Mouse (Mus musculus) liver, adult 2 months (tissue): ENCODE data around the gene 6030408B16Rik. TPM values are rescaled to one million over a fixed set of nuclear protein-coding genes. Genes with fewer than 3 reads are reported as not detected.

Experiments
- DNase-seq: peaks from one replicate; pipeline ENCODE4 v3.0.0-alpha.2; 2011; ENCODE audit warnings: low read depth, low spot score; ENCODE audit errors: extremely low read depth
- H3K27ac ChIP-seq: fragments of 200-500 bp; replicated peaks from 2 replicates; pipeline ENCODE4 v1.5.1; 2012; ENCODE audit warnings: low read depth, mild to moderate bottlenecking, control low read depth, inconsistent platforms, low read length; ENCODE audit not compliant: insufficient read depth
- H3K27me3 ChIP-seq: fragments of 200-500 bp; 2 replicates; pipeline ENCODE4 v1.6.1; 2012; ENCODE audit warnings: mild to moderate bottlenecking, moderate library complexity, low read length, inconsistent platforms; ENCODE audit not compliant: control insufficient read depth, insufficient read depth
- H3K36me3 ChIP-seq: fragments of 200-500 bp; 2 replicates; pipeline ENCODE4 v1.6.1; 2012; ENCODE audit warnings: low read length, inconsistent platforms; ENCODE audit not compliant: control insufficient read depth, insufficient read depth
- H3K4me1 ChIP-seq: fragments of 200-500 bp; 2 replicates; pipeline ENCODE4 v1.6.1; 2011; ENCODE audit warnings: low read length; ENCODE audit not compliant: control insufficient read depth, insufficient read depth
- H3K4me3 ChIP-seq: fragments of 200-500 bp; 2 replicates; pipeline ENCODE4 v1.5.1; 2011; ENCODE audit warnings: low read depth, mild to moderate bottlenecking, control low read depth, low read length, moderate library complexity; ENCODE audit not compliant: insufficient read depth
- H3K79me2 ChIP-seq: fragments of 200-500 bp; 2 replicates; pipeline ENCODE4 v1.6.1; 2012; ENCODE audit warnings: inconsistent platforms, mild to moderate bottlenecking, low read length, moderate library complexity; ENCODE audit not compliant: control insufficient read depth, insufficient read depth
- H3K9ac ChIP-seq: fragments of 200-500 bp; 2 replicates; pipeline ENCODE4 v1.6.1; 2012; ENCODE audit warnings: low read depth, mild to moderate bottlenecking, control low read depth, inconsistent platforms, low read length
- CTCF ChIP-seq: fragments of 200-500 bp; IDR thresholded peaks from 2 replicates; pipeline ENCODE4 v1.5.1; 2011; ENCODE audit warnings: low read depth, low read length, control low read depth
- POLR2A ChIP-seq: fragments of 200-500 bp; IDR thresholded peaks from 2 replicates; pipeline ENCODE4 v1.6.1; 2011; ENCODE audit warnings: low read length, control low read depth; ENCODE audit not compliant: insufficient read depth; ENCODE audit errors: extremely low read depth
- WGBS: fragments of 180-500 bp; shearing (Covaris S2); methylation state at CpG from one replicate; pipeline ENCODE4 v1.1.7; 2018; 5-methylcytosine and 5-hydroxymethylcytosine counted together
- polyA plus RNA-seq: library from polyadenylated mRNA; depleted of rRNA; stranded (reverse); fragments of >200 nt; gene quantifications from 2 replicates; pipeline ENCODE4 v1.2.3, GENCODE M21; 2012; rRNA removed
- total RNA-seq: library from RNA; depleted of rRNA; stranded (reverse); fragments of >200 nt; gene quantifications from 2 replicates; pipeline ENCODE4 v1.2.3, GENCODE M21; 2014; rRNA removed

6030408B16Rik gene
- total and polyA plus RNA-seq, 2 experiments, result not detected

DNA sequence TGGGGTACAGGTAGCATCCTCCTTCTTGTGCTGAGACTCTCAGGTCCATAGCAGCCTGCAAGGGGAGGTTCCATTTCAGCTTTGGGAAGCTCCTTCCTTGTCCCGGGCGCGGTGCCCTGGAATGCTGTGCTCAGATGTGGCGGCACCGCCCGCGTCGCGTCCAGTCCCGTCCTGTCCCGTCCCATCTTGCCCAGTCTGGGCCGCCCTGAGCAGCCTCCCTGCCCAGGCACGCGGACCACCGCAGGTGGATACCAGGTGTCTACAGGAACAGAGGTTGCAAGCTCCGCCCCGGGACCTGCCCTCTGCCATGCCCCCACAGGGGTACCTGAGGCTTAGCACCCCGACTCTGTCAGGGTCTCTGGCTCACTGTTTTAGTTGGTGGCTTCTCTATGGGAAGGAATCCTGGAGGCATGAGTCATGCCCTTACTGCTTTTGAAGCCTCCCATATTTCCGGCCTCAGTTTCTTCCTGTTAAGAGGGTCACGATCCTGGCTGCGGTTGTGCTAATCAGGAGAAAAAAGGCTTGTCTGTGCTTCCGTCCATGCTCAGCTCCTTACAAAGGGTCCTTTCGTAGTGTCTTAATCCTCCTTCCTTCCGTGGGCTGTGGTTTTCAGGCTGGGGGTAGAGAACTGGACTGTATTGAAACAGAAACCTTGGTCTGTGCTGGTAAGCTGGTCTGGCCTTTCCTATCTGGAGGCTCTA is 43.6 kb downstream of the 6030408B16Rik start:
- TF ChIP-seq POLR2A (no peak), CTCF (no peak)
- H3K4me1 ChIP-seq, result no peaks in the 10 kb centered on the region
- no peak overlapping the region for H3K9ac ChIP-seq
- H3K4me3 ChIP-seq, result no peak overlapping the region
- no peak for DNase-seq
- H3K36me3 ChIP-seq, result no peaks in the 10 kb centered on the region
- H3K27me3 ChIP-seq, result no peaks in the 10 kb centered on the region
- H3K27ac ChIP-seq, result peak overlapping the region; percentile 13; the same call in 1 of the 2 replicates
- no peaks in the 10 kb centered on the region for H3K79me2 ChIP-seq
- 44% methylated on average over 24 of the region's 24 CpGs for WGBS

GRCm38 (mm10) chr15:101338359-101338758 is 45.3 kb downstream of the 6030408B16Rik start:
- Histone ChIP-seq H3K79me2 (no peaks in the 10 kb centered on the region), H3K27ac (no peak overlapping the region), H3K36me3 (no peaks in the 10 kb centered on the region), H3K4me1 (no peaks in the 10 kb centered on the region), H3K9ac (no peak overlapping the region), H3K4me3 (no peak overlapping the region), H3K27me3 (no peaks in the 10 kb centered on the region)
- no peak for TF ChIP-seq CTCF
- no peak for TF ChIP-seq POLR2A
- WGBS, result 68% methylated on average over 4 of the region's 4 CpGs
- no peak for DNase-seq

- DNase-seq, result peak; percentile 53
- Histone ChIP-seq H3K27me3 (no peaks in the 10 kb centered on the region), H3K36me3 (no peaks in the 10 kb centered on the region), H3K4me3 (no peak overlapping the region), H3K4me1 (no peaks in the 10 kb centered on the region), H3K9ac (no peak overlapping the region), H3K27ac (no peak overlapping the region), H3K79me2 (no peaks in the 10 kb centered on the region)
- peak; percentile 79 for TF ChIP-seq CTCF
- TF ChIP-seq POLR2A, result no peak
- 0% methylated on average over 2 of the region's 2 CpGs for WGBS
Measured at GRCm38 (mm10) chr15:101339537-101339936, 46.5 kb downstream of the 6030408B16Rik start.

DNA sequence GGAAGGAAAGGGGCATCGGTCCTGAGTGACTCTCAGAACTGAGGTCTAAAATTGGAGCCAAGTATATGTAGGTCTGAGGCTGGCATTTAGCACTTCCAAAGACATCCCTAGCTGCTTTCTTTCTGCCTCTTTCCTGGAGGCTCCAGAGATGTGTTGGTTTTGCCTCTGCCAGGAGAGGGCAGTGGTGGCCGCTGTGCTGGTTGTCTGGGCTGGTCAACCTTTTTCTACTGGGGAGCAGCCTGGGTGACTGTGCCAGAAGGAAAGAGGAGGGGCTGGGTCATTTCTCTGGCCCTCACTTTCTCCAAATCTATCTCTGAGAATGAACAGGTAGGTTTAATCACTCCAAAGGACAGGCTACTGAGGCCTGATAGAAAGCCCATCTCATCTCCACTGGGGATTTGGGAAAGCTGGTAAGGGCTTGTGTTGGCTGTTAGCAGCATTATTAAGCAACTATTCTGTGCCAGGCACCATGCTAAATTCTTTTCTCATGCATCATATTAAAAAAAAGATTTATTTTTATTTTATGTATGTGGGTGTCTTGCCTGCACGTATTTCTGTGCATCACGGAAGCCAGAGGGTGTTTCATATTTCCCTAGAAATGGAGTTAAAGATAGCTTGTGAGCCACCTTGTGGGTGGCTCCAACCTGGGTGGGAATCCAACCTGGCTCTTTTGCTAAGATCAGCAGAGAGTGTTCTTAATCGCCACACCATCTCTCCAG is 48.9 kb downstream of the 6030408B16Rik start:
- H3K36me3 ChIP-seq, result no peaks in the 10 kb centered on the region
- no peaks in the 10 kb centered on the region for H3K4me1 ChIP-seq
- DNase-seq, result no peak
- H3K9ac ChIP-seq, result no peak overlapping the region
- H3K27me3 ChIP-seq, result no peaks in the 10 kb centered on the region
- WGBS, result 64% methylated on average over 5 of the region's 5 CpGs
- TF ChIP-seq POLR2A (no peak), CTCF (peak; percentile 62)
- H3K79me2 ChIP-seq, result no peaks in the 10 kb centered on the region
- H3K27ac ChIP-seq, result no peak overlapping the region
- no peak overlapping the region for H3K4me3 ChIP-seq

Other genes starting within 250 kb of the 6030408B16Rik start
- gene Gm47841, start 245.8 kb upstream of the 6030408B16Rik start, total RNA-seq, result not detected in 2 replicates
- gene Gm47841, start 245.8 kb upstream of the 6030408B16Rik start, polyA plus RNA-seq, result not detected in 2 replicates
- 1.8 and 2.3 TPM in 2 replicates for gene Fignl2, start 214.6 kb upstream of the 6030408B16Rik start, total RNA-seq
- 6.4 and 6.9 TPM in 2 replicates for gene Fignl2, start 214.6 kb upstream of the 6030408B16Rik start, polyA plus RNA-seq
- not detected in 2 replicates for gene Ankrd33, start 177.5 kb upstream of the 6030408B16Rik start, total RNA-seq
- not detected in 2 replicates for gene Ankrd33, start 177.5 kb upstream of the 6030408B16Rik start, polyA plus RNA-seq
- gene Acvrl1, start 164.7 kb upstream of the 6030408B16Rik start, total RNA-seq, result 3.0 and 4.4 TPM in 2 replicates
- gene Acvrl1, start 164.7 kb upstream of the 6030408B16Rik start, polyA plus RNA-seq, result 2.3 and 4.0 TPM in 2 replicates
- gene Acvr1b, start 119.1 kb upstream of the 6030408B16Rik start, total RNA-seq, result 4.5 and 5.0 TPM in 2 replicates
- 9.4 and 9.6 TPM in 2 replicates for gene Acvr1b, start 119.1 kb upstream of the 6030408B16Rik start, polyA plus RNA-seq
- 0.92 and 1.5 TPM in 2 replicates for gene Grasp, start 69.0 kb upstream of the 6030408B16Rik start, total RNA-seq
- 1.2 and 1.5 TPM in 2 replicates for gene Grasp, start 69.0 kb upstream of the 6030408B16Rik start, polyA plus RNA-seq
- gene Nr4a1, start 38.9 kb upstream of the 6030408B16Rik start, total RNA-seq, result 0.18 and 0.60 TPM in 2 replicates
- gene Nr4a1, start 38.9 kb upstream of the 6030408B16Rik start, polyA plus RNA-seq, result 0.70 and 0.89 TPM in 2 replicates
- 55.3 and 63.2 TPM in 2 replicates for gene Atg101, start 8.9 kb upstream of the 6030408B16Rik start, total RNA-seq
- gene Atg101, start 8.9 kb upstream of the 6030408B16Rik start, polyA plus RNA-seq, result 89.3 and 94.5 TPM in 2 replicates
- 0.07 and 0.09 TPM in 2 replicates for gene Krt80, start 77.0 kb downstream of the 6030408B16Rik start, total RNA-seq
- 0.15 and 0.46 TPM in 2 replicates for gene Krt80, start 77.0 kb downstream of the 6030408B16Rik start, polyA plus RNA-seq
- 0.20 and 0.37 TPM in 2 replicates for gene Krt7, start 117.8 kb downstream of the 6030408B16Rik start, total RNA-seq
- gene Krt7, start 117.8 kb downstream of the 6030408B16Rik start, polyA plus RNA-seq, result 0.29 and 0.31 TPM in 2 replicates
- not detected in 2 replicates for gene Krt87, start 145.6 kb downstream of the 6030408B16Rik start, total RNA-seq
- not detected in 2 replicates for gene Krt87, start 145.6 kb downstream of the 6030408B16Rik start, polyA plus RNA-seq
- not detected in 2 replicates for gene Krt88, start 154.5 kb downstream of the 6030408B16Rik start, total RNA-seq
- not detected in 2 replicates for gene Krt88, start 154.5 kb downstream of the 6030408B16Rik start, polyA plus RNA-seq
- not detected in 2 replicates for gene Krt81, start 170.5 kb downstream of the 6030408B16Rik start, total RNA-seq
- gene Krt81, start 170.5 kb downstream of the 6030408B16Rik start, polyA plus RNA-seq, result not detected in 2 replicates
- not detected in 2 replicates for gene Krt86, start 180.3 kb downstream of the 6030408B16Rik start, total RNA-seq
- not detected in 2 replicates for gene Krt86, start 180.3 kb downstream of the 6030408B16Rik start, polyA plus RNA-seq
- not detected in 2 replicates for gene Krt83, start 198.3 kb downstream of the 6030408B16Rik start, total RNA-seq
- not detected in 2 replicates for gene Krt83, start 198.3 kb downstream of the 6030408B16Rik start, polyA plus RNA-seq
- gene Gm49425, start 224.0 kb downstream of the 6030408B16Rik start, total RNA-seq, result not detected in 2 replicates
- gene Gm49425, start 224.0 kb downstream of the 6030408B16Rik start, polyA plus RNA-seq, result not detected in 2 replicates
- not detected in 2 replicates for gene Krt84, start 239.6 kb downstream of the 6030408B16Rik start, total RNA-seq
- gene Krt84, start 239.6 kb downstream of the 6030408B16Rik start, polyA plus RNA-seq, result not detected in 2 replicates